Mouse (Mus musculus) hindbrain, embryonic 16.5 days (tissue): ENCODE results near the gene Gm8978. TPM values are rescaled to one million over a fixed set of nuclear protein-coding genes. Genes with fewer than 3 reads are reported as not detected.
A peak's percentile ranks its signal among the peaks of the same experiment; 100 is the strongest.
"Not testable (repeated sequence)": the region's sequence is repeated elsewhere in the genome, so short reads cannot be mapped to it uniquely, and the experiment has no call there.

Experiments used
- ATAC-seq: fragments of 200-750 bp; cut with Nextera tagmentation; 2 replicates; pipeline ENCODE4 v1.8.0; 2017; ENCODE audit warnings: moderate TSS enrichment, moderate library complexity
- H3K27ac ChIP-seq: fragments of 300-500 bp; sonication (generic); 2 replicates; pipeline ENCODE4 v1.5.1; 2014; ENCODE audit warnings: low read depth, mild to moderate bottlenecking, control low read depth, low read length, moderate library complexity
- H3K27me3 ChIP-seq: fragments of 300-500 bp; sonication (generic); replicated peaks from 2 replicates; pipeline ENCODE4 v1.6.1; 2014; ENCODE audit warnings: low read length; ENCODE audit not compliant: control insufficient read depth, insufficient read depth
- H3K36me3 ChIP-seq: fragments of 300-500 bp; sonication (generic); 2 replicates; pipeline ENCODE4 v1.6.1; 2014; ENCODE audit warnings: mild to moderate bottlenecking, low read length, moderate library complexity, mixed read lengths; ENCODE audit not compliant: control insufficient read depth, insufficient read depth
- H3K4me1 ChIP-seq: fragments of 300-500 bp; sonication (generic); 2 replicates; pipeline ENCODE4 v1.6.1; 2014; ENCODE audit warnings: low read depth, low read length; ENCODE audit not compliant: control insufficient read depth, insufficient read depth
- H3K4me2 ChIP-seq: fragments of 300-500 bp; sonication (generic); 2 replicates; pipeline ENCODE4 v1.6.1; 2014; ENCODE audit warnings: mild to moderate bottlenecking, low read length, control low read depth, moderate library complexity
- H3K4me3 ChIP-seq: fragments of 300-500 bp; sonication (generic); 2 replicates; pipeline ENCODE4 v1.5.1; 2014; ENCODE audit warnings: mild to moderate bottlenecking, low read length, control low read depth, moderate library complexity
- H3K9ac ChIP-seq: fragments of 300-500 bp; sonication (generic); 2 replicates; pipeline ENCODE4 v1.6.1; 2014; ENCODE audit warnings: low read depth, mild to moderate bottlenecking, control low read depth, low read length, moderate library complexity
- H3K9me3 ChIP-seq: fragments of 300-500 bp; sonication (generic); 2 replicates; pipeline ENCODE4 v1.6.1; 2014; ENCODE audit warnings: mild to moderate bottlenecking, low read length, moderate library complexity; ENCODE audit not compliant: control insufficient read depth
- WGBS: fragments of 180-500 bp; shearing (Covaris S2); extraction: QIAGEN DNeasy Blood & Tissue Kit; methylation state at CpG from one replicate; pipeline ENCODE4 v1.1.7; 2014; 5-methylcytosine and 5-hydroxymethylcytosine counted together
- microRNA-seq: library from miRNA; unstranded; fragments of <30 nt; microRNA quantifications from one replicate; pipeline ENCODE4, GENCODE M21; 2017
- polyA plus RNA-seq: library from polyadenylated mRNA; unstranded; fragments of >200 nt; fragmentation: Nextera tagmentation; extraction: Ambion mirVana; gene quantifications from 2 replicates; pipeline ENCODE4 v1.2.1, GENCODE M21; 2015

Gene Gm8978
- not detected in 2 replicates for polyA plus RNA-seq

DNA sequence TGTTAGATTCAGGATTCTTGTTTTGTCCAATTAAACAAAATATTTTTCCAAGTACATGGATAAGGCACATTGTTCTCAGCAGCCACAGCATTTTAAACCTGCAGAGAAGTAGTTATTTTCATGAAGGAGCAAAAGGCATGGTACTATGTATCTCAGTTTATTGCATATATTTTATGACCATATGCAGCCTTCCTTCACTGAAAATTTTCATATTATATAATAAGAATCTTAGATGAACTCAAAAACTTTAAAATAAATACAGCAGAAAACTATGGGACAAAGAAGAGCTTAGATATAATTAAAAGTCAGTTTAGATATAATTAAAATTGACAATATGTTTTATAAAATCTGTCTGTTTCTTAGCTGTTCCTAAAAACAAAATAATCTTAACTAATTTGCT, at the start of gene Gm8978:
Gene Gm8978, minus strand, starts transcription at position 101 of the 400 bp plus-strand sequence.
- not testable (repeated sequence) for H3K9ac ChIP-seq, H3K4me1 ChIP-seq, H3K4me3 ChIP-seq, ATAC-seq, H3K4me2 ChIP-seq, H3K27me3 ChIP-seq, H3K36me3 ChIP-seq, H3K27ac ChIP-seq, H3K9me3 ChIP-seq

- not testable (repeated sequence) for H3K4me1 ChIP-seq, H3K36me3 ChIP-seq, H3K27me3 ChIP-seq, H3K9me3 ChIP-seq
- WGBS: 10% methylated on average over 10 of the region's 38 CpGs
- Histone ChIP-seq H3K4me3 (peak overlapping the region; percentile 44), H3K4me2 (peak overlapping the region; percentile 61), H3K27ac (0 out of 2 replicates have a peak overlapping the region, but pooled peaks have one; percentile 23), H3K9ac (peak overlapping the region; percentile 60)
- peak; percentile 99 for ATAC-seq
These were observed 35.3 kb downstream of the Gm8978 start for GRCm38 (mm10) chr19:33589626-33590302.

GRCm38 (mm10) chr19:33568551-33568950, 56.5 kb downstream of the Gm8978 start:
- H3K36me3 ChIP-seq, H3K4me3 ChIP-seq, H3K27me3 ChIP-seq, H3K27ac ChIP-seq, H3K4me1 ChIP-seq, H3K9me3 ChIP-seq, ATAC-seq, H3K9ac ChIP-seq, H3K4me2 ChIP-seq: not testable (repeated sequence)
- WGBS: 83% methylated on average over 5 of the region's 5 CpGs

Small RNA genes within 50 kb of the gene (microRNA-seq; reads per million reads assigned to microRNA genes)
- gene Gm27440: not detected

Other genes starting within 250 kb of the Gm8978 start
- gene Rnls, start 233.0 kb downstream of the Gm8978 start, polyA plus RNA-seq: 9.8 and 10.0 TPM in 2 replicates
- gene Lipo4, start 107.5 kb downstream of the Gm8978 start, polyA plus RNA-seq: not detected in 2 replicates
- 0.95 and 1.1 TPM in 2 replicates for gene Lipo2, start 126.1 kb upstream of the Gm8978 start, polyA plus RNA-seq
- gene Lipo3, start 136.7 kb upstream of the Gm8978 start, polyA plus RNA-seq: 13.1 and 14.6 TPM in 2 replicates
- gene Lipo1, start 162.2 kb upstream of the Gm8978 start, polyA plus RNA-seq: not detected in 2 replicates